Mouse (Mus musculus) frontal cortex, postnatal 10 days (tissue): ENCODE measurements at regions not wholly inside any gene's neighbourhood (a gene's known extent, or its start where the extent isn't known, plus 50 kb on each side); places are given as distances from the start of the nearest gene placed in this dataset.

Experiments
- DNase-seq, 2 experiments: peaks; one replicate each; pipeline ENCODE4 v3.0.0; 2022; ENCODE audit warnings: low spot score in 2 of 2, mixed read lengths in 1 of 2

- no peak for DNase-seq
Measured at GRCm38 (mm10) chr9:30522595-30523350, 95.9 kb downstream of the Snx19 start.

GRCm38 (mm10) chr9:30521556-30522240, 94.8 kb downstream of the Snx19 start:
- no peak for DNase-seq

DNA sequence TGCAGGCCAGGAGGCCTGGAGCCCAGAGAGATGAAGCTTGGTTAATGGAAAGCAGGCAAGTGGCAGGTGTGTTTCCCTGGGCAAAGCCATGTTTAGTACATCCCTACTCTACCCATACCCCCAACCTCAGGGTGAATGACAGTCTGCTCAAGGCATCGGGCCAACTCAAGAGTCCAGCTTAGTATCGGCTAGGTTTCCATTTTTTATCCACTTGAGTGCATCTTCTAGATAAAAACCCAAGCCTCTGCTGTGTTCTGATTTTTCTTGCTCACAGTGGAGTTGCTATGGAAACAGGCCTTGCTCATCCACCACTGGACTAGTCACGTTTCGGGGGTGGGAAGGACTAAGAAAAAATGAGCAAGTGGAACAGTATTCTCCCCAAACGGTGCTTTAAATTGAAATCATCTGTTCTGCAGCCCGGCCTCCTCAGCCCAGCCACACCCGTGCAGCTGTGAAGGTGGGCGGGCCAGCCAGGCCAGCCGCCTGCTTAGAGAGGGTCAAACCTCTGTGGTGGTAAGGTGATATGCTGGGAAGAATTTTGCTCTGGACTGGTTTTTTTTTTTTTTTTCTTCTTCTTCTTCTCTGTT, 94.0 kb downstream of the Snx19 start:
- peak; percentile 35 to 62 for DNase-seq

DNA sequence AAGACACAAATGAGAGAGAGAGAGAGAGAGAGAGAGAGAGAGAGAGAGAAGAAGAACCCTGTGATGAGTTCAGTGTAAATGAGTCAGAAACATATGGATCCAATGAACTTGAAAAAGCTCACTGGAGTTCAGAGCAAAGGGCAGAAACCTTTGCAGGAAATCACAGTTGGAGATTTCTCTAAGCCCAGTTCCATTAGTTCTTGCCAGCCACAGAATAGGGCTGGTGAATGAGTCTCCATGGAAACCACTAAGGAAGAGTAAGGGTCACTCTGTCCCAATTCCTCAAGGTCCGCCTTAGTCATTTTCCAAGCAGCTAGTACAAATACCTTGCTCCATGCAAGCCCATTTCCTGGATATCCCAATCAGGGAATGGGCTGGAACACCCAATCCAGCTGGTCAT, 93.2 kb downstream of the Snx19 start:
- DNase-seq = no peak

DNA sequence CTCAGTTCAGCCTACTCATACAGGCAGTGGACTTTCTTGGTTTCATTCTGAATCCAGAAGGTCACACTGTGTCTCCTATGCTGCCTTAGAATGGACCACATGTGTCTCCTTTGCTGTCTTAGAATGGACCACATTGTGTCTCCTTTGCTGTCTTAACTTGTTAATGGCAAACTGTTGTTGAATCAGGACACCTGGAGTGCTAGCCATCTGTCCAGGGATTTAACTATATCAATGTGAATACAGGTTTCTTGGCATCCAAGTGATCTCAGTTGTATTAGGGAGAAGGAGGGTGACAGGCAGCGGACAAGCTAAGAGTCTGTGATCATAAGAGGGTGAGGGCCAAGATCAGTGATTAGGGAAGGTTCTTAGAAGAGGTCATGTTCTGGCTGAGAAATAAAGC, 92.3 kb downstream of the Snx19 start:
- no peak for DNase-seq
